ENCODE assay signal across 8 mouse cellular contexts in the genomic region with DNA sequence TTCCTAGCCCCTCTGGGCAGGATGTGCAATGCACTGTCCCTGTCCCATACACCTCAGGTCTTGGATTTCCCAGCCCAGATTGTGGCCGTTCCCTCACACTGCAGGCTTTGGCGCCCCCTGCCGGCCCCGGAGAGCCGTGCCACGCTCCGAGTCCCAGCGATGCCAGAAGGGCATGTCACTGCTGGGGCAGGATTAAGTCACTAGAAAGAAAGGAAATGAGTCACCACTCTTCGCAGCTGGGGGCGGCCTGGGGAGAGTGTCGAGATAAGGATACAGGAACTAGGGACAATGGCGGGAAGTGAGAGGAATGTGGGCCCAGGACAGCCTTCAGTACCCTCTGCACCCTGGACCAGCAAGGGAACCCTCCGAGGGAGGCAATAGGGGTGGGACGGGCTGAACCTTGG. TPM values are rescaled to one million over a fixed set of nuclear protein-coding genes. Genes with fewer than 3 reads are reported as not detected.
DNase-seq lines count a peak whose midpoint lies in the region; ATAC-seq and TF ChIP-seq lines count a peak whose summit lies in the region.

No protein-coding gene starts in this region.

- no peak overlapping the region for H3K9ac ChIP-seq in hindbrain, postnatal 0 days (replicated peaks; ENCODE audit: low read length)

- TF ChIP-seq CTCF in gastrocnemius, adult 2 months (IDR thresholded peaks at IDR 0.05): no peak; the same call in 1 of the 2 replicates
- peak; percentile 99 for TF ChIP-seq CTCF in hindbrain, postnatal 0 days (IDR thresholded peaks at IDR 0.05; ENCODE audit: low read depth)
- peak; percentile 100 for TF ChIP-seq CTCF in left cerebral cortex, adult 2 months (IDR thresholded peaks at IDR 0.05)

- no peaks in the 10 kb centered on the region for H3K36me3 ChIP-seq in hindbrain, postnatal 0 days (ENCODE audit: insufficient read depth, low read length)
- no peaks in the 10 kb centered on the region for H3K36me3 ChIP-seq in macrophage (ENCODE audit: inconsistent target)

- no peaks in the 10 kb centered on the region for H3K4me1 ChIP-seq in hindbrain, postnatal 0 days (ENCODE audit: insufficient read depth, low read length)

- peak; percentile 83 for DNase-seq in T-cell, adult 2 months (ENCODE audit: low spot score)
- peak; percentile 91 to 92 for DNase-seq in cerebellum, postnatal 36 days
- peak; percentile 95 for DNase-seq in gastrocnemius, adult 2 months
- peak; percentile 87 for DNase-seq in hindbrain, postnatal 0 days (ENCODE audit: low spot score)
- peak; percentile 85 to 93 for DNase-seq in left cerebral cortex, adult 2 months (ENCODE audit: extremely low spot score in 1 of 2, low spot score in 2 of 2)
- DNase-seq in retina, postnatal 7 days (ENCODE audit: low read depth, low spot score): peak; percentile 82
- DNase-seq in urinary bladder, adult 2 months (ENCODE audit: low spot score): peak; percentile 99

- 11% methylated on average over 14 of the region's 14 CpGs for WGBS in hindbrain, postnatal 0 days
- 5% methylated on average over 14 of the region's 14 CpGs for WGBS in macrophage (ENCODE audit: missing documents)

- H3K27me3 ChIP-seq in hindbrain, postnatal 0 days (ENCODE audit: insufficient read depth, low read length): no peaks in the 10 kb centered on the region

- H3K4me2 ChIP-seq in hindbrain, postnatal 0 days (ENCODE audit: low read depth, low read length): no peak overlapping the region

- no peak overlapping the region; the same call in 1 of the 2 replicates for H3K4me3 ChIP-seq in gastrocnemius, adult 2 months
- H3K4me3 ChIP-seq in hindbrain, postnatal 0 days (ENCODE audit: low read length): no peak overlapping the region
- no peak overlapping the region for H3K4me3 ChIP-seq in left cerebral cortex, adult 2 months
- H3K4me3 ChIP-seq in macrophage (ENCODE audit: inconsistent target): no peak overlapping the region

- H3K9me3 ChIP-seq in hindbrain, postnatal 0 days (ENCODE audit: low read length): no peaks in the 10 kb centered on the region

- ATAC-seq in hindbrain, postnatal 0 days: peak; percentile 90

- H3K27ac ChIP-seq in gastrocnemius, adult 2 months: peak overlapping the region; percentile 74
- no peak overlapping the region for H3K27ac ChIP-seq in hindbrain, postnatal 0 days
- no peak overlapping the region for H3K27ac ChIP-seq in left cerebral cortex, adult 2 months
- peak overlapping the region; percentile 60 for H3K27ac ChIP-seq in macrophage

- no peaks in the 10 kb centered on the region for H3K79me2 ChIP-seq in macrophage (ENCODE audit: inconsistent target)

- intact Hi-C loops in gastrocnemius, adult 2 months (cut with DNase I): loop anchor here (1.0 kb wide), 2 partner anchors 184 to 247 kb away; no protein-coding TSS in a partner anchor
- intact Hi-C loops in left cerebral cortex, adult 2 months (cut with DNase I): loop anchor here (1.0 to 10.0 kb wide), 4 partner anchors 184 to 359 kb away; no protein-coding TSS in a partner anchor

RNA-seq across cellular contexts. Expression of gene Wsb1, which starts 40.5 kb away (rescaled TPM):
- total RNA-seq in gastrocnemius, adult 2 months (2021): 10 to 100 TPM in 1 of 2 experiments, 1 to 10 TPM in 1; 7.2 to 14.3 TPM
- total RNA-seq in hindbrain, postnatal 0 days (2014; rRNA removed): 202 and 216 TPM in 2 replicates
- polyA plus RNA-seq in hindbrain, postnatal 0 days (2015; fragmentation: Nextera tagmentation; extraction: Ambion mirVana): 202 and 245 TPM in 2 replicates
- total RNA-seq in left cerebral cortex, adult 2 months (2021): 10 to 100 TPM; 85.9 to 87.5 TPM
- total RNA-seq in macrophage (2018; cell fraction: chromatin; rRNA removed): 1,000 to 10,000 TPM in 14 of 26 experiments, 100 to 1,000 TPM in 12; 636 to 1,823 (median 1,003) TPM
- 100 to 1,000 TPM in 6 of 26 experiments, 10 to 100 TPM in 20; 29.6 to 153 (median 74.1) TPM for total RNA-seq in macrophage (2018; cell fraction: cytosol; rRNA removed)
- 1,000 to 10,000 TPM in 6 of 26 experiments, 100 to 1,000 TPM in 20; 489 to 1,465 (median 803) TPM for total RNA-seq in macrophage (2018; cell fraction: nucleus; rRNA removed)
- polyA plus RNA-seq in macrophage (2018): 75.5 to 113 TPM (median 94.4 TPM) in 3 replicates
- polyA plus RNA-seq in urinary bladder, adult 2 months (2012; rRNA removed): 98.9 and 164 TPM in 2 replicates

Comparison
In these comparisons a context has a peak if more than half of its experiments do, and no peak if none do; other contexts are left out.
1. H3K27ac ChIP-seq: peak in gastrocnemius, adult 2 months (single experiment) and macrophage (single experiment); none in hindbrain, postnatal 0 days (single experiment) and left cerebral cortex, adult 2 months (single experiment).
2. RNA of gene Wsb1, which starts 40.5 kb away (total RNA-seq): 202 to 216 TPM in hindbrain, postnatal 0 days and 85.9 to 87.5 TPM in left cerebral cortex, adult 2 months; 7.2 to 14.3 TPM in gastrocnemius, adult 2 months; every median in the first group is over 4 times any median in the second.
3. Peak in every context shown above with its lines, with median percentiles within 50 percentile points of each other: DNase-seq.